Comparison of ENCODE assay signal across 9 mouse cellular contexts in genomic region chr2:180207840-180208239, GRCm38 (mm10). TPM values are rescaled to one million over a fixed set of nuclear protein-coding genes. Genes with fewer than 3 reads are reported as not detected.
DNase-seq lines count a peak whose midpoint lies in the region; ATAC-seq lines count a peak whose summit lies in the region.
"Had no signal": no experiment of that assay in that cellular context is flagged by ENCODE, and none has a peak within 500 bp of the region (broad histone marks: within the 10 kb centered on the region; RNA-seq: fewer than 3 reads in every experiment).

No protein-coding gene starts in this region.

- no peaks in the 10 kb centered on the region for H3K27me3 ChIP-seq in forebrain, embryonic 16.5 days (replicated peaks; ENCODE audit: control insufficient read depth, insufficient read depth, low read length)
- H3K27me3 ChIP-seq: limb, embryonic 13.5 days had no signal

- no peaks in the 10 kb centered on the region; the same call in 1 of the 2 replicates for H3K9me3 ChIP-seq in forebrain, embryonic 16.5 days (ENCODE audit: control insufficient read depth, low read length)
- H3K9me3 ChIP-seq: limb, embryonic 13.5 days had no signal

- WGBS in forebrain, embryonic 16.5 days: 58% methylated on average over 7 of the region's 7 CpGs

- H3K4me2 ChIP-seq in forebrain, embryonic 16.5 days (ENCODE audit: low read length): no peak overlapping the region
- H3K4me2 ChIP-seq: limb, embryonic 13.5 days had no signal

- peak; percentile 79 to 87 for DNase-seq in heart, adult 18-20 months
- DNase-seq in heart, postnatal 25 days (ENCODE audit: low spot score): no peak
- DNase-seq in MN1 (ENCODE audit: low spot score): peak; percentile 54
- DNase-seq in kidney, adult 18-20 months: peak; percentile 76
- peak; percentile 72 for DNase-seq in lung, postnatal 14 days
- DNase-seq in spleen, adult 12 weeks (ENCODE audit: low spot score): no peak

- H3K4me1 ChIP-seq in forebrain, embryonic 16.5 days (replicated peaks; ENCODE audit: control insufficient read depth, insufficient read depth, low read length): peaks cover 5% of the 10 kb centered on the region; the same call in 1 of the 2 replicates
- H3K4me1 ChIP-seq: limb, embryonic 13.5 days had no signal

- intact Hi-C loops in heart, postnatal 25 days (cut with DNase I): loop anchor here (1.0 to 2.0 kb wide), 2 partner anchors 17 to 43 kb away; partner anchors contain the start of gene Lama5

- H3K4me3 ChIP-seq in forebrain, embryonic 16.5 days (replicated peaks; ENCODE audit: low read length): no peak overlapping the region
- H3K4me3 ChIP-seq: limb, embryonic 13.5 days had no signal

- peak; percentile 59 for ATAC-seq in forebrain, embryonic 16.5 days
- ATAC-seq in inflammation-experienced regulatory T-cells, adult 6 months: no peak

- H3K9ac ChIP-seq in forebrain, embryonic 16.5 days (replicated peaks; ENCODE audit: low read depth, low read length): no peak overlapping the region
- H3K9ac ChIP-seq: limb, embryonic 13.5 days had no signal

- no peak overlapping the region for H3K27ac ChIP-seq in forebrain, embryonic 16.5 days (ENCODE audit: low read length)
- H3K27ac ChIP-seq: limb, embryonic 13.5 days had no signal

- no peaks in the 10 kb centered on the region for H3K36me3 ChIP-seq in forebrain, embryonic 16.5 days (ENCODE audit: control insufficient read depth, insufficient read depth)

RNA-seq across cellular contexts. Expression of gene Lama5, which starts 17.8 kb away (rescaled TPM):
- 10 to 100 TPM; 72.2 to 78.5 TPM for total RNA-seq in heart, adult 18-20 months (2021)
- 10 to 100 TPM; 50.3 to 58.2 TPM for total RNA-seq in heart, postnatal 25 days (2021)
- polyA plus RNA-seq in forebrain, embryonic 16.5 days (2015; fragmentation: Nextera tagmentation; extraction: Ambion mirVana): 3.0 and 3.2 TPM in 2 replicates
- under 1 TPM in 2 of 3 experiments, not detected in 1; 0.33 to 0.40 TPM for polyA plus RNA-seq in inflammation-experienced regulatory T-cells, adult 6 months (2017; shearing (Covaris generic))

RNA-seq across cellular contexts. Expression of gene Adrm1, which starts 36.6 kb away (rescaled TPM):
- total RNA-seq in heart, adult 18-20 months (2021): 10 to 100 TPM; 84.0 to 86.8 TPM
- 10 to 100 TPM; 73.1 to 83.5 TPM for total RNA-seq in heart, postnatal 25 days (2021)
- 189 and 202 TPM in 2 replicates for polyA plus RNA-seq in forebrain, embryonic 16.5 days (2015; fragmentation: Nextera tagmentation; extraction: Ambion mirVana)
- polyA plus RNA-seq in inflammation-experienced regulatory T-cells, adult 6 months (2017; shearing (Covaris generic)): 100 to 1,000 TPM in 1 of 3 experiments, 10 to 100 TPM in 2; 85.6 to 103 (median 86.1) TPM

RNA-seq across cellular contexts. Expression of gene Rps21, which starts 49.3 kb away (rescaled TPM):
- 100 to 1,000 TPM; 561 to 600 TPM for total RNA-seq in heart, adult 18-20 months (2021)
- 100 to 1,000 TPM; 471 to 515 TPM for total RNA-seq in heart, postnatal 25 days (2021)
- polyA plus RNA-seq in forebrain, embryonic 16.5 days (2015; fragmentation: Nextera tagmentation; extraction: Ambion mirVana): 305 and 334 TPM in 2 replicates
- polyA plus RNA-seq in inflammation-experienced regulatory T-cells, adult 6 months (2017; shearing (Covaris generic)): 1,000 to 10,000 TPM; 1,053 to 1,596 (median 1,304) TPM

Comparison
In these comparisons a context has a peak if more than half of its experiments do, and no peak if none do; other contexts are left out.
1. DNase-seq: peak in heart, adult 18-20 months (2 of 2), MN1 (single experiment), kidney, adult 18-20 months (single experiment) and lung, postnatal 14 days (single experiment); none in heart, postnatal 25 days (single experiment) and spleen, adult 12 weeks (single experiment).